Mouse (Mus musculus) CH12.LX (cell line): ENCODE measurements around the gene Man1b1.

ENCODE experiments used
- BHLHE40 ChIP-seq: IDR thresholded peaks from 2 replicates; pipeline ENCODE4 v1.6.1; 2011; ENCODE audit warnings: mild to moderate bottlenecking, low read depth, low read length, improper control_type of control experiment
- CTCF ChIP-seq, 2 experiments: IDR thresholded peaks in 1 of 2; conservative IDR thresholded peaks in 1 of 2; 2 replicates each; pipeline ENCODE4 v1.5.1; 2011 to 2012; ENCODE audit warnings: low read depth in 2 of 2, low read length in 2 of 2, improper control_type of control experiment in 1 of 2, inconsistent platforms in 1 of 2, mild to moderate bottlenecking in 1 of 2, moderate library complexity in 1 of 2
- EP300 ChIP-seq: IDR thresholded peaks from 2 replicates; pipeline ENCODE4 v1.6.1; 2011; ENCODE audit warnings: low read length, improper control_type of control experiment
- MAFK ChIP-seq: IDR thresholded peaks from 2 replicates; pipeline ENCODE4 v1.6.1; 2011; ENCODE audit warnings: low read length, improper control_type of control experiment; ENCODE audit not compliant: insufficient replicate concordance
- MAX ChIP-seq: IDR thresholded peaks from 2 replicates; pipeline ENCODE4 v1.6.1; 2011; ENCODE audit warnings: low read length, improper control_type of control experiment
- POLR2A ChIP-seq: IDR thresholded peaks from 2 replicates; pipeline ENCODE4 v1.6.1; 2011; ENCODE audit warnings: low read depth, mild to moderate bottlenecking, improper control_type of control experiment, low read length

DNA sequence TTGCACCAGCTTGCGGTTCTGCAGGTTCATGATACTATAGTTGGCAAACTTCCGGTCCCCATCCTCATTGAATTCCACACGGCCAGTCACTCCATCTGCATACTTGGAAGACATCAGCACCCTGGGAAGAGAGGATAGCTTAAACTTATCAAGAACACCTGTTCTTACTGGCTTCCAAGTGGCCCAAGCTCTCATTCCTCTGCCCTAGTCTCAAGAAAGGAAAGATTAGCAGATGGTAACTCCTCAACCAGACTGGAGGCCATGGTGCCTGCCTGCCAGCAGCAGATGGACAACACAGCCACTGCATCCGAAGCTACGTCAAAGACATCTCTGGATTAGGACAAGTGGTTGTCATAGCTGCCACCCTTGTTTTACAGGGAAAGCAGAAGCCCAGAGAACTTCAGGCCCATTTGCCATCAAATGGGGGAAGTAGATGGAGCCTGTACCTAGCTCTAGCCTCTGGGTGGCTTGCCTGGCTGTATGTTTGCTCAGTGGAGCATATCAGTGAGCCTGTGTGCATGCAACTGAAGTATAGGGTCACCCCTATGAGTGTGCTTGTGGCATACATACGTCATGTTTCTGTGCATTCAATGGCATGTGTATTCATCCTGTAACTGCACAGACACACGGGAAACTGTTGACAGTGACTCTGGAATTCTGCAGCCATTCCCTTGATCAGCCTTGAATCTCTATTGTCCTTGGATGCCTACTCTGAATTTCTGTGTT, 28.0 kb upstream of the Man1b1 start:
- no peak for TF ChIP-seq CTCF (conservative IDR thresholded peaks at IDR 0.05 in 1 of 2, IDR thresholded peaks at IDR 0.05 in 1 of 2; ENCODE audit: low read depth in 2 of 2, low read length in 2 of 2)
- TF ChIP-seq MAX: no peak
- TF ChIP-seq POLR2A: no peak
- no peak for TF ChIP-seq EP300
- no peak for TF ChIP-seq BHLHE40
- TF ChIP-seq MAFK: no peak
